Mouse (Mus musculus): ENCODE results near the gene Ubap2l. TPM values are rescaled to one million over a fixed set of nuclear protein-coding genes. Genes with fewer than 3 reads are reported as not detected.

Gene Ubap2l
- 206 and 208 TPM in 2 replicates for polyA plus RNA-seq (2015; fragmentation: Nextera tagmentation; extraction: Ambion mirVana)

GRCm38 (mm10) chr3:90052351-90053241 lies at the start of gene Ubap2l:
TSS of gene Ubap2l (minus strand) at chr3:90052628.
- ATAC-seq (ENCODE audit: low FRiP score, low read depth), result peak; percentile 93
- Histone ChIP-seq H3K27me3 (no peaks in the 10 kb centered on the region), H3K4me1 (peaks cover 32% of the 10 kb centered on the region), H3K36me3 (peaks cover 30% of the 10 kb centered on the region), H3K9me3 (no peaks in the 10 kb centered on the region), H3K4me3 (peak within 1 kb of the TSS; percentile 81), H3K9ac (peak within 1 kb of the TSS; percentile 97), H3K4me2 (replicated peaks) (peak within 1 kb of the TSS; percentile 84), H3K27ac (peak within 1 kb of the TSS; percentile 97)
- under 1% methylated on average over 79 of the region's 81 CpGs for WGBS

GRCm38 (mm10) chr3:90101673-90102072 lies 49.2 kb upstream of the Ubap2l start:
- Histone ChIP-seq H3K4me2 (replicated peaks) (no peak overlapping the region), H3K9me3 (0 out of 2 replicates have a peak, but pooled peaks cover 6% of the 10 kb centered on the region), H3K4me3 (no peak overlapping the region), H3K4me1 (no peaks in the 10 kb centered on the region), H3K9ac (no peak overlapping the region), H3K36me3 (peaks cover 48% of the 10 kb centered on the region), H3K27ac (no peak overlapping the region), H3K27me3 (no peaks in the 10 kb centered on the region)
- WGBS, result 99% methylated on average over 2 of the region's 2 CpGs
- ATAC-seq (ENCODE audit: low FRiP score, low read depth), result no peak

GRCm38 (mm10) chr3:90101010-90101409 lies 48.6 kb upstream of the Ubap2l start:
- Histone ChIP-seq H3K9ac (no peak overlapping the region), H3K4me3 (no peak overlapping the region), H3K4me2 (replicated peaks) (no peak overlapping the region), H3K4me1 (no peaks in the 10 kb centered on the region), H3K27ac (no peak overlapping the region), H3K9me3 (0 out of 2 replicates have a peak, but pooled peaks cover 6% of the 10 kb centered on the region), H3K27me3 (no peaks in the 10 kb centered on the region), H3K36me3 (peaks cover 53% of the 10 kb centered on the region)
- WGBS, result 86% methylated on average over 3 of the region's 3 CpGs
- no peak for ATAC-seq (ENCODE audit: low FRiP score, low read depth)

- Histone ChIP-seq H3K4me1 (no peaks in the 10 kb centered on the region), H3K27ac (no peak overlapping the region), H3K4me3 (no peak overlapping the region), H3K4me2 (replicated peaks) (no peak overlapping the region), H3K36me3 (peaks cover 78% of the 10 kb centered on the region), H3K9ac (no peak overlapping the region), H3K27me3 (no peaks in the 10 kb centered on the region), H3K9me3 (no peaks in the 10 kb centered on the region)
- no peak for ATAC-seq (ENCODE audit: low FRiP score, low read depth)
- WGBS, result 81% methylated on average over 5 of the region's 5 CpGs
Measured at GRCm38 (mm10) chr3:90097928-90098327, 45.5 kb upstream of the Ubap2l start.

GRCm38 (mm10) chr3:90094453-90094852 lies 42.0 kb upstream of the Ubap2l start:
- Histone ChIP-seq H3K27ac (no peak overlapping the region), H3K36me3 (peaks cover 93% of the 10 kb centered on the region)

GRCm38 (mm10) chr3:90090892-90091291 lies 38.5 kb upstream of the Ubap2l start:
- Histone ChIP-seq H3K9me3 (no peaks in the 10 kb centered on the region), H3K27me3 (no peaks in the 10 kb centered on the region), H3K4me1 (no peaks in the 10 kb centered on the region), H3K4me2 (replicated peaks) (no peak overlapping the region), H3K9ac (no peak overlapping the region), H3K27ac (no peak overlapping the region), H3K4me3 (no peak overlapping the region), H3K36me3 (peaks cover 97% of the 10 kb centered on the region)
- 89% methylated on average over 6 of the region's 6 CpGs for WGBS
- ATAC-seq (ENCODE audit: low FRiP score, low read depth), result no peak

More at GRCm38 (mm10) chr3:90094453-90094852, 42.0 kb upstream of the Ubap2l start:
- no peak overlapping the region for H3K4me2 ChIP-seq (replicated peaks)
- no peak overlapping the region for H3K4me3 ChIP-seq
- H3K9ac ChIP-seq, result no peak overlapping the region
- H3K9me3 ChIP-seq, result no peaks in the 10 kb centered on the region
- 93% methylated on average over 3 of the region's 3 CpGs for WGBS
- H3K27me3 ChIP-seq, result no peaks in the 10 kb centered on the region
- no peak for ATAC-seq (ENCODE audit: low FRiP score, low read depth)
- H3K4me1 ChIP-seq, result no peaks in the 10 kb centered on the region

GRCm38 (mm10) chr3:90088617-90089016 lies 36.2 kb upstream of the Ubap2l start:
- Histone ChIP-seq H3K9ac (no peak overlapping the region), H3K36me3 (peaks cover 79% of the 10 kb centered on the region), H3K27me3 (no peaks in the 10 kb centered on the region), H3K4me2 (replicated peaks) (no peak overlapping the region), H3K9me3 (no peaks in the 10 kb centered on the region), H3K27ac (no peak overlapping the region), H3K4me3 (no peak overlapping the region), H3K4me1 (peaks cover 15% of the 10 kb centered on the region)
- ATAC-seq (ENCODE audit: low FRiP score, low read depth), result no peak
- 85% methylated on average over 2 of the region's 2 CpGs for WGBS

GRCm38 (mm10) chr3:90086068-90086467 lies 33.6 kb upstream of the Ubap2l start:
- Histone ChIP-seq H3K4me3 (no peak overlapping the region), H3K4me1 (peaks cover 40% of the 10 kb centered on the region), H3K9ac (no peak overlapping the region), H3K36me3 (peaks cover 53% of the 10 kb centered on the region), H3K4me2 (replicated peaks) (no peak overlapping the region), H3K9me3 (no peaks in the 10 kb centered on the region), H3K27ac (no peak overlapping the region), H3K27me3 (no peaks in the 10 kb centered on the region)
- 93% methylated on average over 5 of the region's 5 CpGs for WGBS
- ATAC-seq (ENCODE audit: low FRiP score, low read depth), result no peak

GRCm38 (mm10) chr3:90085281-90085680 lies 32.9 kb upstream of the Ubap2l start:
- 82% methylated on average over 6 of the region's 6 CpGs for WGBS
- no peak overlapping the region for H3K4me2 ChIP-seq (replicated peaks)
- no peaks in the 10 kb centered on the region for H3K27me3 ChIP-seq
- no peak overlapping the region for H3K4me3 ChIP-seq
- H3K9ac ChIP-seq, result no peak overlapping the region
- H3K4me1 ChIP-seq, result peaks cover 43% of the 10 kb centered on the region
- H3K36me3 ChIP-seq, result peaks cover 45% of the 10 kb centered on the region
- H3K27ac ChIP-seq, result no peak overlapping the region
- no peaks in the 10 kb centered on the region for H3K9me3 ChIP-seq
- ATAC-seq (ENCODE audit: low FRiP score, low read depth), result no peak

- ATAC-seq (ENCODE audit: low FRiP score, low read depth), result no peak
- Histone ChIP-seq H3K4me2 (replicated peaks) (no peak overlapping the region), H3K36me3 (peaks cover 41% of the 10 kb centered on the region), H3K9me3 (no peaks in the 10 kb centered on the region), H3K27ac (no peak overlapping the region), H3K4me1 (peaks cover 43% of the 10 kb centered on the region), H3K4me3 (no peak overlapping the region), H3K9ac (no peak overlapping the region), H3K27me3 (no peaks in the 10 kb centered on the region)
- 80% methylated on average over 4 of the region's 4 CpGs for WGBS
Measured at GRCm38 (mm10) chr3:90084790-90085189, 32.4 kb upstream of the Ubap2l start.

- no peaks in the 10 kb centered on the region for H3K27me3 ChIP-seq
- WGBS, result 71% methylated on average over 3 of the region's 3 CpGs
- H3K4me1 ChIP-seq, result peaks cover 46% of the 10 kb centered on the region
- H3K4me2 ChIP-seq (replicated peaks), result peak overlapping the region; percentile 79
- peaks cover 31% of the 10 kb centered on the region for H3K36me3 ChIP-seq
- no peak overlapping the region for H3K9ac ChIP-seq
- 0 out of 2 replicates have a peak overlapping the region, but pooled peaks have one; percentile 2 for H3K4me3 ChIP-seq
- no peak for ATAC-seq (ENCODE audit: low FRiP score, low read depth)
- peak overlapping the region; percentile 48; the same call in 1 of the 2 replicates for H3K27ac ChIP-seq
- no peaks in the 10 kb centered on the region for H3K9me3 ChIP-seq
Measured at GRCm38 (mm10) chr3:90083698-90084324, 31.4 kb upstream of the Ubap2l start.

GRCm38 (mm10) chr3:90083034-90083433 lies 30.6 kb upstream of the Ubap2l start:
- Histone ChIP-seq H3K36me3 (peaks cover 23% of the 10 kb centered on the region), H3K27ac (no peak overlapping the region), H3K27me3 (no peaks in the 10 kb centered on the region), H3K9ac (no peak overlapping the region), H3K4me2 (replicated peaks) (peak overlapping the region; percentile 79), H3K4me3 (no peak overlapping the region), H3K9me3 (no peaks in the 10 kb centered on the region), H3K4me1 (peaks cover 51% of the 10 kb centered on the region)
- ATAC-seq (ENCODE audit: low FRiP score, low read depth), result no peak
- 56% methylated on average over 5 of the region's 5 CpGs for WGBS

Measured in limb, embryonic 13.5 days (tissue).